Mouse (Mus musculus) limb, embryonic 13.5 days (tissue): Measurements from ENCODE around the gene Gtf2h4. TPM values are rescaled to one million over a fixed set of nuclear protein-coding genes. Genes with fewer than 3 reads are reported as not detected.

Source experiments
- ATAC-seq: fragments of 200-750 bp; cut with Nextera tagmentation; 2 replicates; pipeline ENCODE4 v1.8.0; 2017; ENCODE audit warnings: low read depth, moderate number of reproducible peaks, moderate TSS enrichment; ENCODE audit not compliant: low FRiP score
- H3K27ac ChIP-seq: fragments of 300-500 bp; sonication (generic); 2 replicates; pipeline ENCODE4 v1.5.1; 2015; ENCODE audit warnings: inconsistent platforms, mild to moderate bottlenecking, moderate library complexity
- H3K27me3 ChIP-seq: fragments of 300-500 bp; sonication (generic); 2 replicates; pipeline ENCODE4 v1.6.1; 2015; ENCODE audit warnings: mild to moderate bottlenecking, inconsistent platforms
- H3K36me3 ChIP-seq: fragments of 300-500 bp; sonication (generic); 2 replicates; pipeline ENCODE4 v1.6.1; 2015; ENCODE audit warnings: inconsistent platforms, mild to moderate bottlenecking, moderate library complexity
- H3K4me1 ChIP-seq: fragments of 300-500 bp; sonication (generic); 2 replicates; pipeline ENCODE4 v1.6.1; 2015; ENCODE audit warnings: inconsistent platforms
- H3K4me2 ChIP-seq: fragments of 300-500 bp; sonication (generic); replicated peaks from 2 replicates; pipeline ENCODE4 v1.6.1; 2015; ENCODE audit warnings: inconsistent platforms, mild to moderate bottlenecking, moderate library complexity
- H3K4me3 ChIP-seq: fragments of 300-500 bp; sonication (generic); 2 replicates; pipeline ENCODE4 v1.5.1; 2015; ENCODE audit warnings: moderate library complexity, mild to moderate bottlenecking, inconsistent platforms
- H3K9ac ChIP-seq: fragments of 300-500 bp; sonication (generic); 2 replicates; pipeline ENCODE4 v1.6.1; 2015; ENCODE audit warnings: mild to moderate bottlenecking, inconsistent platforms
- H3K9me3 ChIP-seq: fragments of 300-500 bp; sonication (generic); 2 replicates; pipeline ENCODE4 v1.6.1; 2016; ENCODE audit warnings: inconsistent platforms
- WGBS: fragments of 180-500 bp; shearing (Covaris S2); methylation state at CpG from one replicate; pipeline ENCODE4 v1.1.7; 2015; 5-methylcytosine and 5-hydroxymethylcytosine counted together
- polyA plus RNA-seq: library from polyadenylated mRNA; unstranded; fragments of >200 nt; fragmentation: Nextera tagmentation; extraction: Ambion mirVana; gene quantifications from 2 replicates; pipeline ENCODE4 v1.2.1, GENCODE M21; 2015

Gene Gtf2h4
- polyA plus RNA-seq, 1 experiment from 2014 or later, result 45.3 TPM

DNA sequence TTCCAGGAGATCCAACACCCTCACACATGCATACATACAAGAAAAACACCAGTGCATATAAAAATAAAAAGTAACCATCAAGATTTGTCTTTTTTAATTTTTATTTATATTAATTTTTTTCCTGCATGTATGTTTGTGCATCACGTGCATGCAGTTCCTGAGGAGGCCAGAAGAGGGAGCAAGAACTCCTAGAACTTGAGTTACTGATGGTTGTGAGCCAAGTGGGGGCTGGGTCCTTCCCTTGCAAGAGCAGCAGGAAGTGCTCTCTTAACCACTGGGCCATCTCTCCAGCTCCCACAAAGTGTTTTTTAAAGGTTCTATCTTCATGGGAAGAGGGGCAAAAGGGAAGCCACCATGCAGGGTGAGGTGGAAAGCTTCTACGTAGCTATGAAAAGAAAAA lies 21.8 kb upstream of the Gtf2h4 start:
- 95% methylated on average over 2 of the region's 2 CpGs for WGBS
- no peak for ATAC-seq

DNA sequence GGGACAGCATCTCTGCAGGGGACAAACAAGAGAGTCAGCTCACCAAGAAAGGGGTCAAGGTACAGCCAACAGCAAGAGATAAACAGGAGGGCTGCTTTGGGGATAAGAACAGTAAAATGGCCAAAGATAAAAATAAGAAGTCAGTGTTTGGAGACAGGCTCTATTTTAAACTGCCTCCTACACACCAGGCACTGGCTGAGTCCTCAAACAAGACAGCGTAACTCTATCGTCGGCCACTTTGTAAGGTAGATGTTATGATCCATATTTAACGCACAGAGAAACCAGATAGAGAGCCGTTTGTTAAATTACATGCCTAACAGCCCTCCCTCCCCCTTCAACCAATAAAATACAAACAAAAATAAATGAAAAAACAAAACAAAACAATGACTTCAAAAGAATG lies 20.4 kb upstream of the Gtf2h4 start:
- peaks cover 4% of the 10 kb centered on the region for H3K9me3 ChIP-seq
- H3K9ac ChIP-seq, result no peak overlapping the region
- WGBS, result 83% methylated on average over 5 of the region's 5 CpGs
- H3K27ac ChIP-seq, result no peak overlapping the region
- ATAC-seq, result no peak
- peaks cover 61% of the 10 kb centered on the region for H3K36me3 ChIP-seq
- H3K4me3 ChIP-seq, result no peak overlapping the region
- peaks cover 23% of the 10 kb centered on the region for H3K4me1 ChIP-seq
- H3K27me3 ChIP-seq, result peaks cover 7% of the 10 kb centered on the region; the same call in 1 of the 2 replicates
- H3K4me2 ChIP-seq, result no peak overlapping the region

More for the DNA sequence above, 21.8 kb upstream of the Gtf2h4 start:
- H3K27me3 ChIP-seq, result peaks cover 11% of the 10 kb centered on the region
- peaks cover 4% of the 10 kb centered on the region for H3K9me3 ChIP-seq
- H3K4me1 ChIP-seq, result peaks cover 33% of the 10 kb centered on the region
- H3K27ac ChIP-seq, result no peak overlapping the region
- H3K4me3 ChIP-seq, result no peak overlapping the region
- H3K4me2 ChIP-seq, result no peak overlapping the region
- H3K36me3 ChIP-seq, result peaks cover 47% of the 10 kb centered on the region
- H3K9ac ChIP-seq, result no peak overlapping the region

DNA sequence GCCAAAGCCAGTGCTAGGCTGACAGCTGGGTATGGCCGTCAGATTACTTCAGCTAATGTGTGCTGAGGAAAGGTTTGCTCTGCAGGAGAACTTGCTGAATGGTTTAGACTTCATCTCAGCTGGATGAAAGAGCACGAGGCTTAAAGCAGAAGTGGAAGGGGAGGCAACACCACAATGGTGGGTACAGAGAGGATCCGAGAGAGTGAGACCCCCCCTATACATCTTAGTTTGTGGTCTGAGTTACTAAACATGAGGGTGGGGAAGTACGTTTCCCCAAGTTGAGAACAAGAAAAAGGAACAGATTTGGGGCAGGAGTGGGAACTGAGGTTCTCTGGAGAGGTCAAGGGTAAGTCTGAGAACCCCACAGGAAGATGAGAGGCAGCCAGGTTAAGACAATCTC lies 18.8 kb upstream of the Gtf2h4 start:
- H3K4me3 ChIP-seq, result no peak overlapping the region
- H3K27ac ChIP-seq, result no peak overlapping the region
- no peak overlapping the region for H3K9ac ChIP-seq
- WGBS, result 76% methylated on average over 4 of the region's 4 CpGs
- H3K27me3 ChIP-seq, result peaks cover under 1% of the 10 kb centered on the region; the same call in 1 of the 2 replicates
- peaks cover 7% of the 10 kb centered on the region for H3K4me1 ChIP-seq
- no peak for ATAC-seq
- peaks cover 76% of the 10 kb centered on the region for H3K36me3 ChIP-seq
- no peak overlapping the region for H3K4me2 ChIP-seq
- peaks cover 4% of the 10 kb centered on the region for H3K9me3 ChIP-seq

DNA sequence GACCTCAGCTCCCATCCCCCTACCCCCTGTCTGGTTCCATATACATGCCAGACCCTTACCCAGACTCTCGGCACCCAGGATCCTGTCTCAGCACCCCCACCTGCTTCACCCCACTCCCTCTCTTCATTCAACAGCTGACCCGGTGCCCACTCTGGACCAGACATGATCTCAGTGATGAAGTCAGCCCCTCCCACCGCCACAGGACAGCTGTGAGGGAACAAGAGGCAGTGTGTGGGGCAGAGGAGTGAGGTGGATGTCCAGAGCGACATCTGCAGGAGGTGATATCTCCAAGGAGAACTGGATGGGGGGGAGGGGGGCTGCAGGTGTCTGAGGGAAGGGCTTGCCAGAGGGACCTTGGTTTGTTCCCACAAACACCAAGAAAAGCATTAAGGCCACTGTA lies 18.3 kb upstream of the Gtf2h4 start:
- ATAC-seq, result no peak
- WGBS, result 77% methylated on average over 4 of the region's 4 CpGs
- Histone ChIP-seq H3K4me3 (no peak overlapping the region), H3K9ac (no peak overlapping the region), H3K4me2 (no peak overlapping the region), H3K27me3 (no peaks in the 10 kb centered on the region), H3K9me3 (peaks cover 4% of the 10 kb centered on the region), H3K27ac (no peak overlapping the region), H3K4me1 (peaks cover 2% of the 10 kb centered on the region), H3K36me3 (peaks cover 82% of the 10 kb centered on the region)

DNA sequence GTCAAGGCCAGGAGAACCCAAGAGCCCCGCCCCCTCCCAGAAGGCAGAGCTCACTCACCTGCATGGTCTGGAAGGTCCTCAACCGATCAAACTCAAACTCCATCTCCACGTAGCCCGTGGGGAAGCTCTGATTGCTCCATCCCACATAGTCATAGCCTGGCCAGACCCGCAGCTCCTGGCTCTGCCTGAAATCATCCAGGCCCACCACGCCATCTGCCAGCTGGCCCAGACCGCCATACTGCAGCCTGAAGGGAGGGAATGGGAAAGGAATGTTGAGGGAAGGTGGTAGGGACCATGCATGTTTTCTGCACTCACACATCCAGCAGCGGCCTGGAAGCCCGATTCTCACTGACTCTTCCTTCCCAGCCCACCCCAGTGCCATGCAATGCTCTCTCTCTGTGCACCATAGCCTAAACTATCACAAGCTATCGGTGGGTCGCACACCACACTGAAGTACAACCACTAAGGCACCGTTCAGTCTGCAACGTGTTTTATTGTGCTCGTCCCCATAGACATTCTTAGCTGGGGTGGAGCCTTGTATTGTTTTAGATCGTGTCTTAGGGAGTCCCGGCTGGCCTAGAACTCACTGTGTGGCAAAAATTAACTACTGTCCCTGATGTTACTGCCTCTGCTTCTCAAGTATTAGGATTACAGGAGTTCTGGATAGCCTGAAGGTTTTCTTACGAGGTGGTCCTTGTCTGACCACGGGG lies 16.6 kb upstream of the Gtf2h4 start:
- no peaks in the 10 kb centered on the region for H3K9me3 ChIP-seq
- ATAC-seq, result no peak
- H3K9ac ChIP-seq, result no peak overlapping the region
- 91% methylated on average over 18 of the region's 18 CpGs for WGBS
- peaks cover 92% of the 10 kb centered on the region for H3K36me3 ChIP-seq
- H3K4me2 ChIP-seq, result no peak overlapping the region
- H3K27ac ChIP-seq, result no peak overlapping the region
- H3K4me1 ChIP-seq, result no peaks in the 10 kb centered on the region
- no peak overlapping the region for H3K4me3 ChIP-seq
- H3K27me3 ChIP-seq, result no peaks in the 10 kb centered on the region

DNA sequence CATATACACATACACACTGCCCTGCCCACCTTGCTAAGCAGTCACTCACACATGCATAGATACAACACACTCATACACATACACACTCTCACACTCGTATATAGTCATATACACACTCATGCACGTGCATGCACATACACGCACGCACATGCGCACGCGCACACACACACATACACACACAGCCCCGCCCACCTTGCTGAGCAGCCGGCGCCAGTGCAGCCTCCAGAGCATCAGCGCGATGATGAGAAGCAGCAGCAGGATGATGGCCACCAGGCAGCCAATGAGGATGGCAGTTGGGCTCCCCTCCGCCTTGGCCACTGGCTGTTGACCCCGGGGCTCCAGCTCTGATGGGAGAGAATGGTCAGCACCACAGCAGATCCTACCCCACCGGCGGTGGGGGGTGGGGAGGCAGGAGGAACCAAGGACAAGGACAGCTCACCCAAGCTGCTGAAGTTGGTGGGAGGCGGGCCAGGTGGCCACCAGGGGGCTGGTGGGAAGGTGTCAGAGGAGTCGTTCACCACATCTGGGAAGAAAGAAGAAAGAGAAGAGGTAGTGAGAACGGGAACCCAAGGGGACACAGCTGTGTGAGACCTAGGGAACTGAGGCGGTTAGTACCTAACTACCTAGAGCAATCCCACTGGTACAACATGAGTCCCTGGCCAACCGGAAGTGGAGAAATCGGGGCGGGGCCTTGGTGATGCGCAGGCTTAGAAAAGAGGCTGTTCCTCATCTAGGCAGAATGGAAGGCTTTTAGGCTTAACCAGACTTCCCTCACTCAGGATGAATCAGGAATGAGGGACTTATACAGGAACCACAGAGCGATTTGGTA lies 15.0 kb upstream of the Gtf2h4 start:
- no peaks in the 10 kb centered on the region for H3K4me1 ChIP-seq
- H3K36me3 ChIP-seq, result peaks cover 99% of the 10 kb centered on the region
- H3K9ac ChIP-seq, result no peak overlapping the region
- H3K27me3 ChIP-seq, result no peaks in the 10 kb centered on the region
- H3K27ac ChIP-seq, result no peak overlapping the region
- ATAC-seq, result no peak
- no peak overlapping the region for H3K4me2 ChIP-seq
- WGBS, result 83% methylated on average over 25 of the region's 25 CpGs
- H3K4me3 ChIP-seq, result no peak overlapping the region
- no peaks in the 10 kb centered on the region for H3K9me3 ChIP-seq

DNA sequence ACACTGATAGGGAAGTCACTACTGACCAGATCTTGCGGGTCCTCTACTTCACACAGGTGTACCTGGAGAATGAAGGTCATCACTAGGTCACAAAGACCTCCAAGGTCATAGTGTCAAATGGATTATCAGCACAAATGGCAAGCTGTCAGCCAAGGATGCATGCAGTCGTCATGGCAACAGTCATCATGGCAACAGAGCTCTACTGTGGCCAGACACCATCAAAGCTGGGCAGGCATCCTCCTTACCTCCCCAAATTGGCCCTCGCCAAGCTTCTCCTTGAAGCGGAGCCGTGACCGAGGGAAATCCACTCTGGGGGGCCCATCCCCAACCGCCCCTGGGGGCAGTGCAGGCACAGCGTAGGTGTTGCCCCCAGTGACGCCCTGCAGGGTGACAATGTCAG lies 11.5 kb upstream of the Gtf2h4 start:
- WGBS, result 67% methylated on average over 9 of the region's 9 CpGs
- no peaks in the 10 kb centered on the region for H3K27me3 ChIP-seq
- H3K27ac ChIP-seq, result no peak overlapping the region
- H3K9me3 ChIP-seq, result no peaks in the 10 kb centered on the region
- H3K4me3 ChIP-seq, result no peak overlapping the region
- peaks cover 89% of the 10 kb centered on the region for H3K36me3 ChIP-seq
- no peak for ATAC-seq
- H3K9ac ChIP-seq, result no peak overlapping the region
- H3K4me2 ChIP-seq, result no peak overlapping the region
- no peaks in the 10 kb centered on the region for H3K4me1 ChIP-seq

DNA sequence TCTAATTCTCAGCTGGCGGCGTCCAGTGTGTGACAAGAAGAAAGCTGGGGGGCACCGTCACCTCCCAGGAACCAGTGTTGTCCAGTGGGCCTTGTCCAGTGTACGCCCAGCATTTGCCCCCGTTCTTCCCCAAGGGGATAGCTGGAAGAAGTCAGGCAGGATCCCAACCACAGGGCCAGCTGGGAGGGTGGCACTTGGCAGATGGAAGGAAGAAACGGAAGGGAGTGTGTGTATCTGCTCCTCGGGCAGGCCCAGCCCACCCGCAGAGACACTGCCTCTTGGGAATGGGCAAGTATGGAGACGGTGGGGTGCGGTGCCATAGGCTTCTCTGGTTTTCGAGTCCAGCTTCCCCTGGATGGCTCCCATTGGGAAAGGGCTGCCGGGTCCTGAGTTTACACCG lies 8.4 kb upstream of the Gtf2h4 start:
- Histone ChIP-seq H3K36me3 (peaks cover 58% of the 10 kb centered on the region), H3K4me1 (no peaks in the 10 kb centered on the region), H3K4me3 (no peak overlapping the region), H3K27me3 (no peaks in the 10 kb centered on the region), H3K9ac (no peak overlapping the region), H3K27ac (no peak overlapping the region), H3K9me3 (no peaks in the 10 kb centered on the region), H3K4me2 (no peak overlapping the region)
- ATAC-seq, result no peak
- WGBS, result 88% methylated on average over 13 of the region's 13 CpGs

DNA sequence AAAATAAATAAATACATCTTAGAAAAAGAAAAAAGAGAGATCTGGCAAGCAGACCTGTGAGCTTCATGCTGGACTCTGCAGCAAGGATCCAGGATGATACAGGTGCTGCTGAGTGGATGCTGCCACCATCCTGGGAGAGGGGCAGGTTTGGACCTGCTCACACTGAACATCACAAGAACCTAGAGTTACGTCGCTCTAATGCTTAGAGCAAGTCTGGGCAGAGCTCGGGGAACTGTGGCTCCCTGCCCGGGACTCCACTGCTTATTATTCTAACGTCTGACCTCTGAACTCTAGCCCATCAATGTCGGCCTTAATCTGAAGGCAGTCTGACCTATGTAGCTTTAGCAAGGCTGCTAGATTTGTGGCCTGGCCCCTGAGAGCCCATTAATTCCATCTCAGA lies 7.1 kb upstream of the Gtf2h4 start:
- Histone ChIP-seq H3K9ac (no peak overlapping the region), H3K27ac (no peak overlapping the region), H3K9me3 (no peaks in the 10 kb centered on the region), H3K27me3 (no peaks in the 10 kb centered on the region), H3K4me3 (no peak overlapping the region), H3K4me2 (no peak overlapping the region), H3K4me1 (no peaks in the 10 kb centered on the region), H3K36me3 (peaks cover 45% of the 10 kb centered on the region)
- ATAC-seq, result no peak
- 51% methylated on average over 6 of the region's 6 CpGs for WGBS

DNA sequence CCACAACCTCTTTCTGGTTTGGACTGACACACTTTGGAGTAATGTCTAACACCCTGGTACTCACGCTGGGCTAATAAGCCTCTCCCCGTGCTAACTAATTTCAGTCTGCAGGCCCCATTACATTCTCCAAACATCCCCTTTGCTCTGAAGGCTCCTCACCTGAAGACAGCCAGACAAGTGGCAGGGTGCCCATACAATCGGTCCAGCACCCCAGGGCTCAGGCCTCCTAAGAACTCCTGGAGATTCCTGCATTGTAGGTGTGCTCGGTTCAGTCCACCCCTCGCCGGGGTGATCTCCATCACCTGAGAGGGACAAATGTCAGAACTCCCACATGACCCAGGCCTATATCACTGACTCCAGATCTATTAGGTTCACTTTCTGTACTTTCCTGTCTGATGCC lies 1.0 kb downstream of the Gtf2h4 start:
- Histone ChIP-seq H3K36me3 (peaks cover 27% of the 10 kb centered on the region), H3K9ac (peak overlapping the region; percentile 84), H3K27ac (no peak overlapping the region), H3K27me3 (no peaks in the 10 kb centered on the region), H3K4me3 (peak overlapping the region; percentile 65), H3K4me2 (peak overlapping the region; percentile 91), H3K9me3 (no peaks in the 10 kb centered on the region), H3K4me1 (peaks cover 16% of the 10 kb centered on the region)
- 90% methylated on average over 6 of the region's 6 CpGs for WGBS
- ATAC-seq, result no peak

DNA sequence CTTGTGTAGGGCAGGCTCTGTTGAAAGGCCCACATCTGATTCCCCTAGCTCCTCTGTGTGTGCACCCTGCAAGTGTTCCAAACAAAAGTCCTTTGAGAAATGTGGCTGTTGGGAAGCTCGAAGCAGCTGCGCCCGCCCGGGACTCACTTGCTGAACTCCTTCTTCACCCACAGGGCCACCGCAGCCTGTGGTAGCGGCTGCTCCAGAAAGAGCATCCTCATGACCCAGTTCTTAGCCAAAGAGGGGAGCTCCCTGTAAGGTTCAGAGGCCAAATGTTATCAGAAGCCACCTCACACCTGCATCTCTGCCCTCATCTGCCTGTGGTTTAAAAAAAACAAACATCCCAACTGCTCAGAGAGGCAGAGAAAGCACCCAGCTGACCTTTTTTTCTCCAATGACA lies 1.7 kb downstream of the Gtf2h4 start:
- H3K4me3 ChIP-seq, result no peak overlapping the region
- H3K9me3 ChIP-seq, result no peaks in the 10 kb centered on the region
- H3K27ac ChIP-seq, result no peak overlapping the region
- ATAC-seq, result no peak
- peaks cover 27% of the 10 kb centered on the region for H3K36me3 ChIP-seq
- H3K4me1 ChIP-seq, result peaks cover 17% of the 10 kb centered on the region
- H3K4me2 ChIP-seq, result no peak overlapping the region
- H3K9ac ChIP-seq, result no peak overlapping the region
- WGBS, result 91% methylated on average over 6 of the region's 6 CpGs
- no peaks in the 10 kb centered on the region for H3K27me3 ChIP-seq

DNA sequence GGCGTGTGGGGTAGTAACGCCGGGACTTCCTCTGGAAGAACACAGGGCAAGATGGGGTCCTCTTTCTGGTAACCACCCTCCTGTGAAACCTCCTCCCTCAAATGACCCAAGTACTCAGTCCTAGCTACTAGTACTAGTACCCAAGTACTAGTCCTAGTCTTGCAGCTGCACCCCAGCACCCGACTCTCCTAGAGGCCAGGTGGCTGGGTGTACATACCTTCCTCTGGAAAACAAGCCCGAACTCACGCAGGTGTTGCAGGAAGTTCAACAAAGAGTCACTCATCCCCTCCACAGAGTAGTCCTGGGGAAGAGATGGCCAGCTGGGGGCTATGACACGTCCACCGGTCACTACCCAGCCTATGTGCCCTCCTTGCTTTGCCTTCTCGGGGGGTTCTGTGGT lies 3.8 kb downstream of the Gtf2h4 start:
- Histone ChIP-seq H3K4me3 (no peak overlapping the region), H3K9me3 (no peaks in the 10 kb centered on the region), H3K4me2 (no peak overlapping the region), H3K36me3 (peaks cover 33% of the 10 kb centered on the region), H3K27me3 (no peaks in the 10 kb centered on the region), H3K27ac (no peak overlapping the region), H3K4me1 (peaks cover 22% of the 10 kb centered on the region), H3K9ac (no peak overlapping the region)
- no peak for ATAC-seq
- 91% methylated on average over 9 of the region's 9 CpGs for WGBS
